Mouse (Mus musculus): ENCODE results near the gene Rfxank. TPM values are rescaled to one million over a fixed set of nuclear protein-coding genes. Genes with fewer than 3 reads are reported as not detected.

Rfxank gene
- total RNA-seq (2014; fragmentation: Nextera tagmentation), result 4.8 and 6.9 TPM in 2 replicates
- total RNA-seq (2017), result 5.9 and 11.6 TPM in 2 replicates

- ATAC-seq (replicated peaks; ENCODE audit: poor library complexity, severe bottlenecking), result peak; percentile 95
Observed at GRCm38 (mm10) chr8:70139026-70139857, at the start of gene Rfxank, which contains the start of the genes Borcs8 and Mef2b. Gene Rfxank, minus strand, starts transcription at chr8:70139154. Gene Borcs8, plus strand, starts transcription at chr8:70139499. Gene Mef2b, plus strand, starts transcription at chr8:70139711.

- ATAC-seq (replicated peaks; ENCODE audit: poor library complexity, severe bottlenecking), result no peak
Observed at GRCm38 (mm10) chr8:70188707-70189106, 49.8 kb upstream of the Rfxank start.

- ATAC-seq (replicated peaks; ENCODE audit: poor library complexity, severe bottlenecking), result no peak
Observed at GRCm38 (mm10) chr8:70183194-70183593, 44.2 kb upstream of the Rfxank start.

GRCm38 (mm10) chr8:70181903-70182252, 42.9 kb upstream of the Rfxank start:
- no peak for ATAC-seq (replicated peaks; ENCODE audit: poor library complexity, severe bottlenecking)

- ATAC-seq (replicated peaks; ENCODE audit: poor library complexity, severe bottlenecking), result no peak
Observed at GRCm38 (mm10) chr8:70181212-70181902, 42.4 kb upstream of the Rfxank start.

GRCm38 (mm10) chr8:70179082-70179481, 40.1 kb upstream of the Rfxank start:
- no peak; the same call in 1 of the 2 replicates for ATAC-seq (replicated peaks; ENCODE audit: poor library complexity, severe bottlenecking)

- no peak for ATAC-seq (replicated peaks; ENCODE audit: poor library complexity, severe bottlenecking)
Observed at GRCm38 (mm10) chr8:70178231-70178630, 39.3 kb upstream of the Rfxank start.

GRCm38 (mm10) chr8:70174079-70174478, 35.1 kb upstream of the Rfxank start:
- no peak for ATAC-seq (replicated peaks; ENCODE audit: poor library complexity, severe bottlenecking)

GRCm38 (mm10) chr8:70173320-70173719, 34.4 kb upstream of the Rfxank start:
- no peak for ATAC-seq (replicated peaks; ENCODE audit: poor library complexity, severe bottlenecking)

GRCm38 (mm10) chr8:70172043-70172681, 33.2 kb upstream of the Rfxank start, which contains the start of gene Tmem161a:
Gene Tmem161a, plus strand, starts transcription at chr8:70172356.
- ATAC-seq (replicated peaks; ENCODE audit: poor library complexity, severe bottlenecking), result peak; percentile 99

GRCm38 (mm10) chr8:70171240-70171639, 32.3 kb upstream of the Rfxank start:
- no peak for ATAC-seq (replicated peaks; ENCODE audit: poor library complexity, severe bottlenecking)

GRCm38 (mm10) chr8:70170748-70171147, 31.8 kb upstream of the Rfxank start:
- no peak for ATAC-seq (replicated peaks; ENCODE audit: poor library complexity, severe bottlenecking)

- ATAC-seq (replicated peaks; ENCODE audit: poor library complexity, severe bottlenecking), result no peak
Observed at GRCm38 (mm10) chr8:70170116-70170515, 31.2 kb upstream of the Rfxank start.

- ATAC-seq (replicated peaks; ENCODE audit: poor library complexity, severe bottlenecking), result peak; percentile 89
Observed at GRCm38 (mm10) chr8:70166504-70167110, 27.7 kb upstream of the Rfxank start.

- ATAC-seq (replicated peaks; ENCODE audit: poor library complexity, severe bottlenecking), result no peak
Observed at GRCm38 (mm10) chr8:70163316-70163715, 24.4 kb upstream of the Rfxank start.

- ATAC-seq (replicated peaks; ENCODE audit: poor library complexity, severe bottlenecking), result no peak
Observed at GRCm38 (mm10) chr8:70160015-70160414, 21.1 kb upstream of the Rfxank start.

- ATAC-seq (replicated peaks; ENCODE audit: poor library complexity, severe bottlenecking), result no peak
Observed at GRCm38 (mm10) chr8:70159211-70159610, 20.3 kb upstream of the Rfxank start.

GRCm38 (mm10) chr8:70158069-70158853, 19.3 kb upstream of the Rfxank start:
- peak; percentile 88 for ATAC-seq (replicated peaks; ENCODE audit: poor library complexity, severe bottlenecking)

- ATAC-seq (replicated peaks; ENCODE audit: poor library complexity, severe bottlenecking), result no peak
Observed at GRCm38 (mm10) chr8:70157240-70157800, 18.4 kb upstream of the Rfxank start.

Data from granulocyte monocyte progenitor cell, adult 5-6 weeks (primary cell).